Mouse (Mus musculus) sigmoid colon, adult 10 weeks (tissue): ENCODE data around the gene Gm6217. TPM values are rescaled to one million over a fixed set of nuclear protein-coding genes. Genes with fewer than 3 reads are reported as not detected.

Experiments used
- polyA plus RNA-seq: library from polyadenylated mRNA; stranded (reverse); fragments of 350-450 nt; fragmentation: Illumina TruSeq; extraction: RNeasy Lipid Tissue Mini Kit (QIAGEN cat#74804); gene quantifications from one replicate; pipeline ENCODE4 v1.2.3, GENCODE M21; 2014; ENCODE audit warnings: low read depth, low replicate concordance

The Gm6217 gene
- not detected for polyA plus RNA-seq

DNA sequence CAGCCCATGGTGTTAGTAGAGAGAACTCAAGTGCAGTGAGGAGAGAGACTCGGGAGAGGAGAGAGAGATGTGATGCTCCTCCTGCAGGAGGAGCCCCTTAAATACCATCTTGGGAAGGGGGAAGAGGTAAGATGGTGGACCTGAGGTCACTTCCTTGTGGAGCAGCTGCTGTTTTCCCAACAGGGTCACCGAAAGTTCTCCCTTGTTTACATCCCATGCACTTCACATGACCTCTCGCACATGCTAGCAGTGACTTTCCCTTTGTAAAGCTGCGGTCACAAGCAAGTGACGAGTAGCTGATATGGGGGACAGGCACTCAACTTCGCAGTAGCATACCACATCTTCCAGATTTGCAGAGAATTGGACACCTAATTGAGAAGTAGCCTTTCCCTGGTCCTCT is at the start of gene Gm6217:
Gene Gm6217, minus strand, starts transcription at position 74 of the 400 bp plus-strand sequence.

DNA sequence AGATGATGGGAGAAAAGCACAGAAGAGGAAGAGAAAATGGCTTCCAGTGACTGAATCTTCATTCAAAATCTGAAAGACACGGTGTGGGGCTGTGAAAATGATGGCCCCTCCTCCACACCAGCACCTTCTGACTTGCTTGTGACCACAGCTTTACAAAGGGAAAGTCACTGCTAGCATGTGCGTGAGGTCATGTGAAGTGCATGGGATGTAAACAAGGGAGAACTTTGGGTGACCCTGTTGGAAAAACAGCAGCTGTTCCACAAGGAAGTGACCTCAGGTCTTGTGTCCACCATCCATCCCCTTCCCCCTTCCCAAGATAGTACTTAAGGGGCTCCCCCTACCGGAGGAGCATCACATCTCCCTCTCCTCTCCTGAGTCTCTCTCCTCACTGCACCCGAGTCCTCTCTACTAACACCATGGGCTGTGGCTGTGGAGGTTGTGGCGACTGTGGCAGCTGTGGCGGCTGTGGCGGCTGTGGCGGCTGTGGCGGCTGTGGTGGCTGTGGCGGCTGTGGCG is 28.7 kb upstream of the Gm6217 start, which contains the start of gene Gm47955:
Gene Gm47955, plus strand, starts transcription at position 417 of the 516 bp plus-strand sequence.

DNA sequence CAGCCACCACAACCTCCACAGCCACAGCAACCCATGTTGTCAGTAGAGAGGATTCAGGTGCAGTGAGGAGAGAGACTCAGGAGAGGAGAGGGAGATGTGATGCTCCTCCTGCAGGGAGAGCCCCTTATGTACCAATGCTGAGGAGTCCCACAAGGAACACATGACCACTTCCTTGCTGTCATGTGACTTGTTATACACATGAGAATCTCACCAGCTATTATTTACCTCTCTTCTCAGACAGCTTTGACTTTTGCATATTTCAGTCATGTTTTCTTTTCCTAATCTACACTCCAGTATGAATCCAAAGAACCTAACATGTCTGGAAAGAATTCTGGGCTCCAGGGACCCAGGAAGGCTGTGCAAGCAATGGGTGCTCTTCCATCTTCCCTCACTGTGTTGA is 24.7 kb upstream of the Gm6217 start, which contains the start of gene Gm7544:
Gene Gm7544, minus strand, starts transcription at position 101 of the 400 bp plus-strand sequence.

DNA sequence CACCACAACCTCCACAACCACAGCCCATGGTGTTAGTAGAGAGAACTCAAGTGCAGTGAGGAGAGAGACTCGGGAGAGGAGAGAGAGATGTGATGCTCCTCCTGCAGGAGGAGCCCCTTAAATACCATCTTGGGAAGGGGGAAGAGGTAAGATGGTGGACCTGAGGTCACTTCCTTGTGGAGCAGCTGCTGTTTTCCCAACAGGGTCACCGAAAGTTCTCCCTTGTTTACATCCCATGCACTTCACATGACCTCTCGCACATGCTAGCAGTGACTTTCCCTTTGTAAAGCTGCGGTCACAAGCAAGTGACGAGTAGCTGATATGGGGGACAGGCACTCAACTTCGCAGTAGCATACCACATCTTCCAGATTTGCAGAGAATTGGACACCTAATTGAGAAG is 12.1 kb upstream of the Gm6217 start, which contains the start of gene A030003K21Rik:
Gene A030003K21Rik, minus strand, starts transcription at position 94 of the 400 bp plus-strand sequence.

DNA sequence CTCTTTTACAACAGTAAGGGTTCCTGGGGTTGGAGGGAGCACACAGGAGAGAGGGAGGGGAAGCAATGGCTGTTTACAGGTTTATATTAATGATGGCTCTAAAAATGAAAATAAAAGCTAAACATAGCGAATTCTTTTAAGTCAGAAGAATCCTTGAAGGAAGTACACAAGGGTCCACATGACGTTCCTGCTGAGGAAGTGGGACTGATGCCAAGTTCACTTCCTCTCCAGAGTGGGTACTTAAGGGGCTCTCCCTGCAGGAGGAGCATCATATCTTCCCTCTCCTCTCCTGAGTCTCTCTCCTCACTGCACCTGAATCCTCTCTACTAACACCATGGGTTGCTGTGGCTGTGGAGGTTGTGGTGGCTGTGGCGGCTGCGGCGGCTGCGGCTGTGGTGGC is 6.5 kb downstream of the Gm6217 start, which contains the start of gene A030014E15Rik:
Gene A030014E15Rik, plus strand, starts transcription at position 268 of the 400 bp plus-strand sequence.

DNA sequence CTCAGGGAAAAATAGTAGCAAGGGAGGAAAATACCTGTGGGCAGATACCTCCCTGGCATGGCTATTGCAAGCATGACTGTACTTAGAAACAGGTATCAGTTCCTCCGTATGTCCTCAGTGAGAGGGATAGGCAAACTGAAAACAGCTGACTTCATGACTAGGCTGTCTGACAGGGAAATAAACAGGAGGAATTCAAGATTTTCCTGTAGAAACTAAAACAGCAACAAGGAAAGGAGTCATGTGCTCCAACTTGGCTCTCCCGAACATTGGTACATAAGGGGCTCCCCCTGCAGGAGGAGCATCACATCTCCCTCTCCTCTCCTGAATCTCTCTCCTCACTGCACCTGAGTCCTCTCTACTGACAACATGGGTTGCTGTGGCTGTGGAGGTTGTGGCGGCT is 18.2 kb downstream of the Gm6217 start, which contains the start of gene A030005L19Rik:
Gene A030005L19Rik, plus strand, starts transcription at position 301 of the 400 bp plus-strand sequence.

Other genes starting within 250 kb of the Gm6217 start
- gene Mff, start 206.5 kb downstream of the Gm6217 start, polyA plus RNA-seq: 280 TPM
- gene Tm4sf20, start 162.9 kb downstream of the Gm6217 start, polyA plus RNA-seq: 970 TPM
- gene Gm47791, start 160.2 kb downstream of the Gm6217 start, polyA plus RNA-seq: not detected
- 69.1 TPM for gene Agfg1, start 91.9 kb downstream of the Gm6217 start, polyA plus RNA-seq
- 1.9 TPM for gene A030005L19Rik, start 18.1 kb downstream of the Gm6217 start, polyA plus RNA-seq
- gene A030014E15Rik, start 6.5 kb downstream of the Gm6217 start, polyA plus RNA-seq: not detected
- gene A030003K21Rik, start 12.0 kb upstream of the Gm6217 start, polyA plus RNA-seq: not detected
- not detected for gene Gm7544, start 24.6 kb upstream of the Gm6217 start, polyA plus RNA-seq
- gene Gm47955, start 28.9 kb upstream of the Gm6217 start, polyA plus RNA-seq: not detected
- not detected for gene Gm47959, start 69.1 kb upstream of the Gm6217 start, polyA plus RNA-seq
- gene Slc19a3, start 107.0 kb upstream of the Gm6217 start, polyA plus RNA-seq: 0.76 TPM
- gene Krtap28-10, start 111.1 kb upstream of the Gm6217 start, polyA plus RNA-seq: not detected
- gene Gm47969, start 113.5 kb upstream of the Gm6217 start, polyA plus RNA-seq: not detected
- gene A030005K14Rik, start 128.0 kb upstream of the Gm6217 start, polyA plus RNA-seq: not detected
- gene Krtap28-13, start 129.5 kb upstream of the Gm6217 start, polyA plus RNA-seq: not detected
- 17.3 TPM for gene Ccl20, start 185.4 kb upstream of the Gm6217 start, polyA plus RNA-seq
- not detected for gene Daw1, start 228.4 kb upstream of the Gm6217 start, polyA plus RNA-seq